Mouse (Mus musculus) embryonic fibroblast, embryonic 13.5 days (primary cell): Measurements from ENCODE around the gene Ino80b. TPM values are rescaled to one million over a fixed set of nuclear protein-coding genes. Genes with fewer than 3 reads are reported as not detected.

Experiments used
- H3K27ac ChIP-seq: 2 replicates; pipeline ENCODE4 v1.5.1; 2012; ENCODE audit warnings: low read length, control low read depth, inconsistent platforms; ENCODE audit not compliant: insufficient read depth
- H3K4me1 ChIP-seq: 2 replicates; pipeline ENCODE4 v1.6.1; 2011; ENCODE audit warnings: low read length; ENCODE audit not compliant: control insufficient read depth, insufficient read depth
- H3K4me3 ChIP-seq: 2 replicates; pipeline ENCODE4 v1.5.1; 2011; ENCODE audit warnings: mild to moderate bottlenecking, control low read depth, low read length; ENCODE audit not compliant: insufficient read depth
- CTCF ChIP-seq: IDR thresholded peaks from 2 replicates; pipeline ENCODE4 v1.5.1; 2011; ENCODE audit warnings: mild to moderate bottlenecking, control low read depth, low read length, moderate library complexity, borderline replicate concordance; ENCODE audit not compliant: insufficient read depth
- POLR2A ChIP-seq: IDR thresholded peaks from 2 replicates; pipeline ENCODE4 v1.6.1; 2011; ENCODE audit warnings: low read depth, mild to moderate bottlenecking, control low read depth, low read length, moderate library complexity
- polyA plus RNA-seq: library from polyadenylated mRNA; stranded (reverse); fragments of >200 nt; gene quantifications from 2 replicates; pipeline ENCODE4 v1.2.4, GENCODE M21; 2011; ENCODE audit warnings: low read depth; ENCODE audit not compliant: missing spikeins, insufficient read length

Gene Ino80b
- polyA plus RNA-seq, 1 experiment: 6.6 TPM

DNA sequence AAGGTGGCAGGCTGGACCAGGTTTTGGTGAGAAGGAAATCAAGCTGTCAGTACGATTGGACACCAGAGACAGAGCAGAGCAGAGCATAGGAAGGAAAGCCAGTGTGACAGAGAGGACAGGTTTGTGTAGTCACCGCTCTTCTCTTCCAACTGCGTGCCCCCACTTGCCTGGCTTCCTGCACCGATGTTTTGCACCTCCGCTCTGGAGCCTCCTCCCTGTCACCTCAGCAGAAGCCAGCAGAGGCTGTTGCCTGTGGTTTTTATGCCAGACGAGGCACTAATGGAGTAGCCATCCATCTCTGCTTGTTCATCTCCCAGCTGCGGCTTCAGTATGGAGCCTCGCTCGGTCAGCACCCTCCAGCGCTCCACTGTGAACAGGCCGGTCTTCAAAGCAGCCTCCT is 17.7 kb upstream of the Ino80b start:
- Histone ChIP-seq H3K4me1 (peaks cover 21% of the 10 kb centered on the region), H3K27ac (no peak overlapping the region), H3K4me3 (no peak overlapping the region)
- TF ChIP-seq POLR2A: no peak
- no peak for TF ChIP-seq CTCF

DNA sequence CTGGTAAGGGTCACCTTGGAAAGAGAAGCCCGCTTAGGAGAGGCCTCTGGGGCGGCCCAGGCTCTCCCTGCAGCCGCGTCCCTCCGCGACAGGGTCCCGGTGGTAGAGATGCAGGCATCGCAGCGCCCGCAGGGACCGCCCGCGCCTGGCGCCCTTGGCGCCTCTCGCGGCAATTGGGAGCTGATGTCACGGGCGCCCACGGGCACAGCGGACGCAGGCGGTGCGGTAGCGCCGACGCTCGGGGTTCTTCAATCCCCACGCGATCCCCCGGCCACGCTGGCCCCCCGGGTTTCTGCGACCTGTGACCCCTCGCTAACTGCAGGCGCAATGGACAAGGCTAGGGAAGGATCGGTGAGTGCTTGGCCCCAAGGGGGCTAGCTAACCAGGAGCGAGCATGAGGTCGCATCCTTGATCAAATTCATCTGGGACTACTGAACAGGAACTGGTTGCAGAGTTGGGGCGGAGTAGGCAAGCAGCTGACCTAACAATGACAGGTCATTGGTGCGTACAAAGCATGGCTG is 17.0 kb upstream of the Ino80b start:
- TF ChIP-seq CTCF: no peak
- TF ChIP-seq POLR2A: no peak

DNA sequence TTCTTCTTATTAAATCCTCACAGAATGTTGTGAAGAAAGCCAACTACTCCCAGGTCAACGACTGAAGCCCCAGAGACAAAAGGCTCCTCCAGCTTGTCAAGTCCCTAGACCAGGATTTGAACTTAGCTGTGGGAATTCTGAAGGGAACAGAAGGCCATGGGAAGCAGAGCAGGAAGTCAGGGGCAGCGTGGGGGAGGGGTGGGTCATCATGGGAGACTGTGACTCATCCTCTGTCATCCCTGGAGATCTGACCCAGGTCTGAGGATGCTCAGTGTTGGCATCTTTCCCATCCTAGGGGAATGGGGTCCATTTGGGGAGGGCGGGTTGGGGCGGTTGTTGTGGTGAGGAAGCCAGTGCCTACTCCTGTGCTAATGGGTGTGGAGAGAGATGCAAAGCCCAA is 16.4 kb upstream of the Ino80b start:
- peaks cover 21% of the 10 kb centered on the region for H3K4me1 ChIP-seq
- no peak overlapping the region for H3K4me3 ChIP-seq
- H3K27ac ChIP-seq: no peak overlapping the region
- no peak for TF ChIP-seq CTCF
- no peak for TF ChIP-seq POLR2A

More for the DNA sequence above, 17.0 kb upstream of the Ino80b start:
- H3K4me1 ChIP-seq: peaks cover 21% of the 10 kb centered on the region
- no peak overlapping the region for H3K4me3 ChIP-seq
- H3K27ac ChIP-seq: no peak overlapping the region

DNA sequence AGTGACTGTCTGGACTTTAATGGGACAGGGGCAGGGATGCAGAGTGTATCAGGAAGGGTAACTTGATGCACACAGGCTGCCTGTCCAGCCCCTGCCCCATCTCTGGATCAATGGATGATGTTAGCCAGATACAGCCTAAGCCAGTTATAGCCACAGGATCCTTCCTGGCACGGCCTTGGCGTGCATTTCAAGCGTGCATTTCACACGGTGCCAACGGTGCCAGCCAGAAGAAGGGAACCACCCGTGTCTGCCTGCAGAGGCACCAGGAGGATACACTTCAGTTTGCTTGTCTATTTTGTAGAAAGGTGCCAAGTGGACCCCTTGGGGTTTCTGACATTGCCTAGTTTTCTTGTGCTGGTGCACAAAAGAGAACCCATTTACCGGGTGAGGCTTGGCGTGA is 14.8 kb upstream of the Ino80b start:
- H3K4me1 ChIP-seq: peaks cover 12% of the 10 kb centered on the region; the same call in 1 of the 2 replicates
- no peak overlapping the region for H3K27ac ChIP-seq
- no peak overlapping the region for H3K4me3 ChIP-seq

DNA sequence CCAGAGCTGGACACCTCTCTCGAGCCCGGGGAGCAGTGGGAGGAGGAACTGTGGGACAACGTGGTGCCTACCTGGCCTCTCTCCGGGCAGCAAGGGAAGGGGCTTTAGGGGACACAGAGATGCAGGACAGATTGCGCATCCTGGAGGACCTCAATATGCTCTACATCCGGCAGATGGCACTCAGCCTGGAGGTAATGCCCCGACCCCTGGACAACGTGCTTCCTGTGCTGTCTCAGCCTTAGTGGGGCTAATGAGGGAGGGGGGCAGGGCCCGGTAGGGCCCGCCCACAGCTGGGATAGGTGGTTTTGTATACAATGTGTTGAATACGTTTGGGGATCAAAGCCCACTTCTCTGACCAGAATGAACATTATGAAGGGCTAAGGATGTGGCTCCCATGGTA is 12.8 kb upstream of the Ino80b start:
- H3K4me1 ChIP-seq: peaks cover 6% of the 10 kb centered on the region; the same call in 1 of the 2 replicates

More for the DNA sequence above, 14.8 kb upstream of the Ino80b start:
- TF ChIP-seq POLR2A: no peak

DNA sequence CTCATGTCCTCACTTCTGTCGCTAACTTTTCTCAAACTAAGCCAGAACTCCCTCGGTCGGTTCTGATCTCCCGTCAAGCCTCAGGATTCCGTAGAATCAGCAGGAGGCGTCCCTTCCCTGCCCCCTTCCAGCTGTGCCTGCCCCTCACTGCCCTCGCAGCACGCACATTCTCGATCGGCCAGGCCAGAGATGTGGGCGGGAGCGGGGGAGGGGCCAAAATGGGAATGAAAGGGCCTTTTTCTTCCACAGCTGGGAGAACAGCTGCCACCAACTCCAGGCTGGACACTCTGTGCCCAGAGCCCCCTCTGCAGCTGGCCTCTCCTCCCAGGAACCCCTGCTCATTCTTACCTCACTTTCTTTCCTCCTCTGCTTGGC is 12.3 kb upstream of the Ino80b start:
- peak overlapping the region; percentile 56 for H3K4me3 ChIP-seq
- TF ChIP-seq CTCF (no peak), POLR2A (peak; percentile 92)
- peak overlapping the region; percentile 98 for H3K27ac ChIP-seq
- H3K4me1 ChIP-seq: peaks cover 6% of the 10 kb centered on the region; the same call in 1 of the 2 replicates

More for the DNA sequence above, 12.8 kb upstream of the Ino80b start:
- Histone ChIP-seq H3K4me3 (peak overlapping the region; percentile 33), H3K27ac (peak overlapping the region; percentile 98)
- TF ChIP-seq POLR2A (no peak; the same call in 1 of the 2 replicates), CTCF (peak; percentile 49; the same call in 1 of the 2 replicates)

DNA sequence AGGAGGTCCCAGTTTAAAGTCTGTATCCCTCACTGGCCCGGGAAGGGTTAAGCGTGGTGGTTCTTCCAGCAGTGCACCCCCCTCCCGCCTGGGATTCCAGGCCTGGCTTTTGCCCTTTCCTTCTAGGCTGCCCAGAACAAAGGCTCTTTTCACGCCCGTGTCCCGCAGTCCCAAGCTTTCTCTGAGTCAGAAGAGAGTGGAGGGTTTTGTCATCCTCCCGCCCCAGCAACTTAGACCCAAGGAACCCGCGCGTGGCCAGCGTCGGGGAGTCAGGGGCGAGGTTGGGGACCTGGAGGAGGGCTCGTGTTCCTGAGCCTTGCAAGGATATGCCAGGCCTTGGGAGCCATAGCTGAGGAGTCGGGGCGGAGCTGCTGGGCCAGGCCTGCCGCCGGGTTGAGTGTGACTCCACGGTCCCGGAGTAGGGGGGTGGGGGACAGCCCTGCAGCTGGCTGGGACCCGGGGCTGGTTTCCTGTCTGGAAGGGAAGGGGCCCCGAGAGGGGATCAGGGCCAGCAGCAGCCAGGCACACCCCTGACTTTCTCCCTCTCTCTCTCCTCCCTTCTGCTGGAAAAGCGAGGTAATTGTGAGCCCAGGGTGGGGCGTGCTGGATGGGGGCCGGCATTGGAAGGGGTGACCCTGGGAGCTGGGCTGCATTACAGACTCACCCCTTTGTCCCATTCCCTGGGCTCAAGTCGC is 11.8 kb upstream of the Ino80b start:
- TF ChIP-seq CTCF (no peak), POLR2A (peak; percentile 71; the same call in 1 of the 2 replicates)
- Histone ChIP-seq H3K27ac (peak overlapping the region; percentile 98), H3K4me3 (peak overlapping the region; percentile 56), H3K4me1 (peaks cover 6% of the 10 kb centered on the region; the same call in 1 of the 2 replicates)

DNA sequence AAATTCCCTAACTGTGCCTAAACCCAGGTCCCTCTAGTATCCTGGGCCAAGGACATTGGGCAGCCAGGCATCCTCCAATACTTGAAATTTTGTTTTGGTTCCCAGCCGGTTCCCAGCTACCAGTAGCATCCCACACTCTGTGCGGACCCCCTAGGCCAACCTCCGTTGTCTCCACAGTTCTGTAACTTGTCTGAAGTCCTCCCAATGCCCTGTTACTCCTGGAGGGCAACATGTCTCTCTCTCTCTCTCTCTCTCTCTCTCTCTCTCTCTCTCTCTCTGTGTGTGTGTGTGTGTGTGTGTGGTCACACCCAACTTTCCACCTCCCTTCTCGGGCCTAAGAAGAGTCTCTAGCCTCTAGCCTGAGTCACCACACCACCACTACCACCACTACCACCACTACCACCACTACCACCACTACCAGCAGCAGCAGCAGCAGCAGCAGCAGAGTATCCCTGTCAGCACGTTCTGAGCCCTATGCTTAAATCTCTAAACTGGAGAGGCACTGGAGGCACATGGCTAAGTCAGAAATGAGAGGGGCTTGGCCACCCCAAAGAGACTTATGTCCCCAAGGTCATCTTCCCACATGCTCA is 11.2 kb upstream of the Ino80b start:
- H3K27ac ChIP-seq: peak overlapping the region; percentile 98
- H3K4me3 ChIP-seq: peak overlapping the region; percentile 56
- H3K4me1 ChIP-seq: peaks cover 6% of the 10 kb centered on the region; the same call in 1 of the 2 replicates
- TF ChIP-seq POLR2A (peak; percentile 81), CTCF (no peak)

DNA sequence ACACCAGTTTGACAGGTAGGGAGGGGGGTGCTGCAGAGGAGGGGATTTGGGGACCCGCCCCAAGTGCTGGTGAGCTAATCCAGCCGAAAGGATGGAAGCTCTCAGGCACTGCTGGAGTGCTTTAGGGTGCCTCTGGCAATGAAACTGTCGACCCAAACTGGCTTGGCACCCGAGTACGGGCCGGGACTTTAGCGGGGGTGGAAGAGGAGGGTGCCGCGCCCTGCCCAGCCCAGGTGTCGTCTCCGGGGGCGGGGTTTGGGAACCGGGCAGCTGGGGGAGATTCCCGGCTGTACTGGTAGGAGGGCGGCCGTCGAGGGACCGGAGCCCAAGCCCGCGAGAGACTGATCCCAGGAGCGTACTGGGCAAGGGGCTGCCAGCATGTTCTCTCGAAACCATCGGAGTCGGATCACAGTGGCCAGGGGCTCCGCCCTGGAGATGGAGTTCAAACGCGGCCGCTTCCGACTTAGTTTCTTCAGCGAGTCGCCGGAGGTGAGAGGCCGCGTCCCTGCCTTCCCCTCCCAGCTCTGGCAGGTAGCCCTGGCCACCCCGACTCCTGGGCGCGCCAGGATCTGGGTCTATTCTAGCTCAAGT is 10.4 kb upstream of the Ino80b start:
- TF ChIP-seq POLR2A (peak; percentile 27; the same call in 1 of the 2 replicates), CTCF (no peak)
- Histone ChIP-seq H3K4me1 (peaks cover 6% of the 10 kb centered on the region; the same call in 1 of the 2 replicates), H3K4me3 (peak overlapping the region; percentile 56), H3K27ac (peak overlapping the region; percentile 98)

DNA sequence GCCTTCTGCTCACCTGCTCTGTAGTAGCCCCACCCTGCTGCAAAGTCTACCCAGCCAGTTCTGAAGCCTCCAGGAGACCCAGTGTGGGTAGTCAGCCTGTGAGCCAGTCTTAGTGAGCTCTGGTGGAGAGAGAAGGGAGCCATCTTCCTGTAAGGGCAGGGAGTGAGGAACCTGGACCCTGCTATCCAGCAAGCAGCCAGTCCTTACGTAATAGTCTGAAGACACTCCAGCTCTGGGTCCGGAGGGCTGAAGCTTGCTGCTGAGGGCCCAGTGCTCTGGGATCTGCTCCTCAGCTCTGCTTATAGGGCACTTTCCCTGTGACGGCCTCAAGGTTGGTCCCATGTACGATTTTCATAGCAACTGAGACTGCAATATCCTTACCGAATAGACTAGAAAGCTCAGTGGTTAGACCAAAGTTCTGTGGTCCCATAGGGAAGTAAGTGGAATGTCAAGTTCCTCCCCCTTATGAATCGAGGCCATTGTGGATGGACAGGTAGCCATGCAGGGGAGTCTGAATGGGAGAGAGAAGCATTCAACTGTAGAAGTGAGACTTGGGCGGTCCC is 9.8 kb upstream of the Ino80b start, which contains the start of gene Rtkn:
Gene Rtkn (plus strand): TSS at position 513 of the 563 bp plus-strand sequence.
- peak within 1 kb of the TSS; percentile 56 for H3K4me3 ChIP-seq
- TF ChIP-seq POLR2A (0 out of 2 replicates have a peak, but pooled peaks have one; percentile 2), CTCF (no peak)
- H3K4me1 ChIP-seq: peaks cover 6% of the 10 kb centered on the region; the same call in 1 of the 2 replicates

More for the DNA sequence above, 9.8 kb upstream of the Ino80b start, which contains the start of gene Rtkn:
- H3K27ac ChIP-seq: peak within 1 kb of the TSS; percentile 98
